Mouse (Mus musculus) small intestine, adult 2 months (tissue): Measurements from ENCODE around the gene Vps13a. TPM values are rescaled to one million over a fixed set of nuclear protein-coding genes. Genes with fewer than 3 reads are reported as not detected.

Experiments
- H3K27ac ChIP-seq: fragments of 200-500 bp; 2 replicates; pipeline ENCODE4 v1.5.1; 2012; ENCODE audit warnings: low read depth, low read length, control low read depth, inconsistent platforms; ENCODE audit not compliant: insufficient read depth
- H3K27me3 ChIP-seq: fragments of 200-500 bp; 2 replicates; pipeline ENCODE4 v1.6.1; 2012; ENCODE audit warnings: mild to moderate bottlenecking, moderate library complexity, low read length, inconsistent platforms; ENCODE audit not compliant: control insufficient read depth, insufficient read depth
- H3K36me3 ChIP-seq: fragments of 200-500 bp; 2 replicates; pipeline ENCODE4 v1.6.1; 2012; ENCODE audit warnings: mild to moderate bottlenecking, low read length, control low read depth, inconsistent platforms; ENCODE audit not compliant: control insufficient read depth, insufficient read depth
- H3K4me1 ChIP-seq: fragments of 200-500 bp; 2 replicates; pipeline ENCODE4 v1.6.1; 2012; ENCODE audit warnings: low read length, inconsistent platforms, mixed read lengths; ENCODE audit not compliant: control insufficient read depth, insufficient read depth, insufficient read length
- H3K4me3 ChIP-seq: fragments of 200-500 bp; 2 replicates; pipeline ENCODE4 v1.5.1; 2012; ENCODE audit warnings: low read depth, mild to moderate bottlenecking, control low read depth, inconsistent platforms, low read length, moderate library complexity
- CTCF ChIP-seq: fragments of 200-500 bp; IDR thresholded peaks from 2 replicates; pipeline ENCODE4 v1.5.1; 2012; ENCODE audit warnings: low read depth, mild to moderate bottlenecking, control low read depth, inconsistent platforms, low read length, moderate library complexity, mixed read lengths; ENCODE audit not compliant: insufficient replicate concordance, insufficient read length; ENCODE audit errors: extremely low read depth
- POLR2A ChIP-seq: fragments of 200-500 bp; IDR thresholded peaks from 2 replicates; pipeline ENCODE4 v1.6.1; 2012; ENCODE audit warnings: low read depth, mild to moderate bottlenecking, control low read depth, inconsistent platforms, low read length, moderate library complexity
- WGBS: fragments of 180-500 bp; shearing (Covaris S2); methylation state at CpG from one replicate; pipeline ENCODE4 v1.1.7; 2018; 5-methylcytosine and 5-hydroxymethylcytosine counted together
- polyA plus RNA-seq: library from polyadenylated mRNA; depleted of rRNA; stranded (reverse); fragments of >200 nt; gene quantifications from 2 replicates; pipeline ENCODE4 v1.2.3, GENCODE M21; 2012; rRNA removed

The Vps13a gene
- polyA plus RNA-seq, 1 experiment, result 0.84 TPM

- WGBS, result 81% methylated on average over 7 of the region's 7 CpGs
- H3K36me3 ChIP-seq, result no peaks in the 10 kb centered on the region
- no peak overlapping the region for H3K4me3 ChIP-seq
- no peak overlapping the region for H3K27ac ChIP-seq
- TF ChIP-seq CTCF (no peak), POLR2A (no peak)
- no peaks in the 10 kb centered on the region for H3K4me1 ChIP-seq
- H3K27me3 ChIP-seq, result no peaks in the 10 kb centered on the region
These were observed 201.0 kb downstream of the Vps13a start for GRCm38 (mm10) chr19:16579656-16580260.

DNA sequence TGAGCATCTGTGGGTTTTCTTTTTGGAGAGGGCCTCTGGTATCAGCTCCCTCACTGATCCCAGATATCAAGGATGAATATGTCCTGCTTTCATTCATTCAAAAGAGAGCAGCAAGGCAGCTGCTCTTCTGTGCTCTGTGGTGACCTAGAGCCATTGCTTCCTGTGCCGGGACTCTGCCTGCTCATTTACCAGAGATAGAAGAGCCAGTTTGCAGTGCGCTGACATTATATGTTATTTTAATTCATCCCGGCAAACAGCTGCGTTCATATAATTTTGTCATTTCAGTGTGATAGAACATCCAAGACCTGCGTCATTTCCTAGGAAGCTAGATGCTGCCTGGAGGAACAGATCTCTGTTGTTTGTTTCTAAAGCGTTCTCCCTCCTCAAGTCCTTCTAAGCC, 203.9 kb downstream of the Vps13a start:
- H3K4me3 ChIP-seq, result no peak overlapping the region
- H3K36me3 ChIP-seq, result no peaks in the 10 kb centered on the region
- no peaks in the 10 kb centered on the region for H3K4me1 ChIP-seq
- 86% methylated on average over 6 of the region's 6 CpGs for whole genome bisulfite sequencing
- H3K27ac ChIP-seq, result no peak overlapping the region
- H3K27me3 ChIP-seq, result no peaks in the 10 kb centered on the region
- no peak for TF ChIP-seq CTCF
- no peak for TF ChIP-seq POLR2A

Other genes with a start within 250 kb of the Vps13a start
- not detected in 2 replicates for gene Foxb2, start 92.9 kb upstream of the Vps13a start, polyA plus RNA-seq
- 0.39 and 0.65 TPM in 2 replicates for gene Prune2, start 175.2 kb upstream of the Vps13a start, polyA plus RNA-seq